Mouse (Mus musculus): ENCODE data around the gene Gnpda2.

DNA sequence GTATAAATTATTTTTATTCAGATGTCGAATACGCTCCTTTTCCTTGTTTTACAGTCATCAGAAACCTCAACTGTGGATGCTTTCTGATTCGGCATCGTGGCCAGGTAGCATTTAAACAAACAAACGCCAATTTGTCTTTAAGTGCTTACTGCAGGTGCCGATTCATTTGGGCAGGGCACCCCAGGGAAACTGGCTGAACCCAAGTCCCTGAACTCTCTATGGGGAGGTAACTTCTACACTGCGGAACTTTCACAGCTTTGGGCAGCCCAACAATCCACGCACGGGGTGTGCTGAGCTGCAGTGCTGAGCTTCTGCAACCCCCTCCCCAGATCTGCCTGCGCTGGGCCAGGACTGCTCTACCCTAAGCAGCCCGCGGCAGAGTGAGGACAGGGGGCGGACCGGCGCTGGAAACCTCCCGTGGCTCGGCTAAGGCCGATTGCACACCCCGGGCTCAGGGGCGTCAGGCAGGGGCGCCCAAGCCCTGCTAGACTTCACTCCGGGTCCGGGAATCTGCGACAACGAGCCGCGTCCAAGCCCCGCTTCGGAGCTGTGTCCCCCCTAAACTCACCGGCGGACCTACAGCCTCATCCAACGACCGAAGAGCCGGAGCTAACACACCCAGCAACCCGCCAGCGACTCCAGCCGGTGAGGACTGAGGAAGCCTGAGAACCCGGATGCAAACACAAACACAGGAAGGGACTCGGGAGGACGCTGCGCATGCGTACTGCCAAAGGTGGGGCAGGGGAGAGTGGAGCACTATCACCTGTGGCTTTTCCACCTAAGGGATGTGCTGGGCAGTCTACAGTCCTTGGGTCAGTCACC, at the start of gene Gnpda2:
- no peak for TF ChIP-seq CTCF (conservative IDR thresholded peaks at IDR 0.05; ENCODE audit: low read length)
- TF ChIP-seq NANOG (IDR thresholded peaks at IDR 0.05; ENCODE audit: borderline replicate concordance, low read length), result no peak
- TF ChIP-seq POU5F1 (IDR thresholded peaks at IDR 0.05; ENCODE audit: borderline replicate concordance, low read length), result no peak
